Mouse (Mus musculus) regulatory T cell (primary cell): ENCODE data around the gene Otop1.

Experiments used
- in situ Hi-C: fragments of 300-600 bp; cut with MboI, MseI; formaldehyde crosslinking; loops from one replicate; pipeline ENCODE4 v1.15.1; 2025; ENCODE audit warnings: high pct_unique_total_duplicates

Otop1 gene

DNA sequence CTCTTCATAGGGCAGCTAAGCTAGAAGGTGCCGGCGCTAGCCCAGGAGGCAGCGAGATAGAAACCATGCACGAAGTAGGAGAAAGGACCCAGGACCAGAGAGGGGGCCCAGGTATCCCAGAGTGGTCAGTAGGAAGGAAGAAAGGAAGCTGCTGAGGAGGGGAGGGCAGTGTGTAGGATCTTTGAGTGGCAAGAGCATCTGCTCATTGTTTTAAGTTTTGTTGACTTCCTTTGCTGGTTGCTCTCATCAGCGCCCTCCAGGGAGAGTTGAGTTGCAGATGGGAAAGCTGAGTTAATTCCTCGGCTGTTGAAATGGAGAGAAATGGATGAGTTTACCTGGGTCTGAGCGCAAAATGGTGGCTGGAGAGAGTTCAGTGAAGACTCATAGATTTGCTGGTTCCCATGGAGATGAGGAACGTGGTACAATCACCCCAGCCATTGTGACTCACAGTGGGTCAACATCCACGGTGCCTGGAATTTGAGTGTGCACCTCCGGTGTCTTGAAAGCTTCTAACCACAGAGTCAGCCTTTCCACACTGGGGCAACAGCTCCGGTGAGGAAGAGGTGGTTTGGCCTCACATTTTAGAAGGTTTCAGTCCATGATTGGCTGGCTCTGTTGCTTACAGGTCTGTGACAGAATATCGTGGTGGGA lies 26.1 kb downstream of the Otop1 start:
- in situ Hi-C loops = loop anchor here (5.0 to 10.0 kb wide), 2 partner anchors 170 to 213 kb away; no protein-coding TSS in a partner anchor

DNA sequence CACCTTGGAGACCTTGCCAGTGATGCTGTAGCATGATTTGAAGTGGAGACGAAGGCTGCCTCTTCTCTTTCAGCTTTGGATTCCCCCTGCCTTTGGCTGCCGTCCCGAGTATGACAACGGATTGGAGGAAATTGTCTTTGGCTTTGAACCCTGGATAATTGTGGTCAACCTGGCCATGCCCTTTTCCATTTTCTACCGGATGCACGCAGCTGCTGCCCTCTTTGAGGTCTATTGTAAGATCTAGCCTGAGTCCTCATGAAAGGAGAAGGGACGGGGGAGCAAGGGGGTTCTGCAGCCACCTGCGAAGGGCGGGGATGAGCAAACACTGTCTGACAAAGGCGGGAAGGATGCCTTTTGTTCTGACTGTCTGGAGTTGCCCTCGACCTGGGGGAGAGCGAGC lies 26.9 kb downstream of the Otop1 start:
- in situ Hi-C loops = loop anchor here (5.0 to 10.0 kb wide), 2 partner anchors 170 to 212 kb away; no protein-coding TSS in a partner anchor

DNA sequence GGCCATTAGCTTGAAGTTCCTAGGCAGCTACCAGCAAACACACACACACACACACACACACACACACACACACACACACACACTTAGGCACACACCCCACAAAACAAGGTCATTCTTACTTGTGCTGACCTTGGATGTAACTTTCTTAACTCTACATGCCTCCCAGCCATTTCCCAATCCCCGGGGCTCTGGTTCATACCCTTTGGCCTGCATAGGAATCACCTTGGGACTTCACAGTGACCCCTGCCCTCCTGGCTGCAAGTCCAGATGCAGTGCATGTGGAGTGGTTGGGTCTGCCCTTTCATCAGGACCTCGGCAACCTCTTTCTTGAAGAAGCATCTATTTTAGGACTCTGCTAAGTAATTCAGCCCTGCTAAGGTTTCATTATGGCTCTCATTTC lies 29.5 kb downstream of the Otop1 start:
- in situ Hi-C loops = loop anchor here (10.0 kb wide), 1 partner anchor 210 kb away; no protein-coding TSS in a partner anchor

DNA sequence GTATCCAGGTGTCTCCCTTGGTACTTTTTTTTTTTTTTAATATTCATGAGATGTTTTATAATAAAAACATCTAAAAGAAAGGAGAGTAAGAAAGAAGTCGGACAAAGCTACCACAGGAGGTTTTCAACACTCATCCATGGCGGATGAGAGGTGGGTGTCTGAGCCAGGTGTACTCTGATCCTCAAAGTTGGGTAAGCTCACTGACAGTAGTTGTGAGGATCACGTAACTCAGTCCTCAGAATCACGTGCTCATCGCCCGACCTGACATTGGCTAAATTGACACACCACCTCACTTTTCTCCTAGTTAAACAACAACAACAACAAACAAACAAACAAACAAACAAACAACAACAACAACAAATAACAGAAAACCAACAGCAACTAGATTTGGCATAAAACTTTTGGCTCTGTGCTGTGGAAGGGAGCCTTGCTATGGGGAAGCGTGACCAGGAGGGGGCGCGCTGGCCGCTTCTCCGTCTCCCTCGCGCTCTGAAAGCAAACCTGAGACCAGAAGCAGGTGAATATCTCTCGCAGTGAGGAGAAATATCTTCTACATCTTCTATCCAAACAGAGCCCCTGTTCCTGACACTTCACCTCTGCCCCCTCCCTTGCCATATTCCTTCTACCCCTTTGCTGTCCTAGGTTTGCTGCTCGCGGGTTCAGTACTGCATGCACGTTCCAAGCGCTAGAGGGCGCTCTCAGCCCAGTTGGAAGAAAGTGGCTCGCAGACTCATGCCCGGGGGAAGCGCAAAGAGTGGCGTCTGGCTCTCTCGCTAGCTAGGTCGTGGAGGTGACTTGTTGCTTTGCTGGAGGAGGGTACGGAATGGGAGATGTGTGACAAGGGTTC lies 31.7 kb downstream of the Otop1 start:
- in situ Hi-C loops = loop anchor here (10.0 kb wide), 1 partner anchor 207 kb away; no protein-coding TSS in a partner anchor

DNA sequence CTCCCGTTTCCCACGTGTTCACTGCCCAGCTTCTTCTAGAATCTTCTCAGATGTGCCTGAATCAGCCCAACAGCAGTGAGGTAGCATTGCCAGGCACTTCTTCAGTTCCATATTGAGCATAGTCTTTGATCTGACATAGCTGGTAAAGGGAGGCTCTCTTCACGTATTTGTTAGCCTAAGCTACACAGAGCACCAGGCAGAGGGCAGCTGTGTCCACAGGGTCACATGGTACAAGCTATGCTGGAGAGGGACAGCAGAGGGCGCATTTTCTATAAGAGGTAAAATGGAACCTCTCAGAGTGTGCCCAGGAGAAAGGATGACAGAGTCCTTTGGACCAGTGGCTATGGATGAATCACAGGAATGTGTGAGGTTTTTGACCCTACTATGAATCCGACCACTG lies 33.1 kb downstream of the Otop1 start:
- in situ Hi-C loops = loop anchor here (10.0 kb wide), 1 partner anchor 206 kb away; no protein-coding TSS in a partner anchor

DNA sequence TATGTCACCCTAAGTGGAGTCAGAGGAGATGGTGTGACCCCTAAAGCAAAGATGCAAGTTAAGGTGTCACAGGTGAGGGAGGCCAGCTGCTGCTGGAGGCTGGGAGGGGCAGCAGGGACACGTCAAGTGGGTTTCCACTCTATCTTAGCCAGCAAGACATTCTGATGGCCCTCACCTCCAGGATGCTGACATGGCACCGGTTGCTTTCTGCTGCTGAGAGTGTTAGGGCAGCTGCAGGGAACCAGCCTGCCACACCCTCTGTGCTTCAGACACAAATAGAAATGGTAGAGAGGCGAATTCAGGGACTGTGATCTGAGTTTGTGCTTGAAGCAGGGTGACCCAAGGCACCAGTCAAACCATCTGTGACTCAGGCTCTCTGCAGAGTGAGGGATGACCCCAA lies 34.0 kb downstream of the Otop1 start:
- in situ Hi-C loops = loop anchor here (10.0 kb wide), 1 partner anchor 205 kb away; no protein-coding TSS in a partner anchor

DNA sequence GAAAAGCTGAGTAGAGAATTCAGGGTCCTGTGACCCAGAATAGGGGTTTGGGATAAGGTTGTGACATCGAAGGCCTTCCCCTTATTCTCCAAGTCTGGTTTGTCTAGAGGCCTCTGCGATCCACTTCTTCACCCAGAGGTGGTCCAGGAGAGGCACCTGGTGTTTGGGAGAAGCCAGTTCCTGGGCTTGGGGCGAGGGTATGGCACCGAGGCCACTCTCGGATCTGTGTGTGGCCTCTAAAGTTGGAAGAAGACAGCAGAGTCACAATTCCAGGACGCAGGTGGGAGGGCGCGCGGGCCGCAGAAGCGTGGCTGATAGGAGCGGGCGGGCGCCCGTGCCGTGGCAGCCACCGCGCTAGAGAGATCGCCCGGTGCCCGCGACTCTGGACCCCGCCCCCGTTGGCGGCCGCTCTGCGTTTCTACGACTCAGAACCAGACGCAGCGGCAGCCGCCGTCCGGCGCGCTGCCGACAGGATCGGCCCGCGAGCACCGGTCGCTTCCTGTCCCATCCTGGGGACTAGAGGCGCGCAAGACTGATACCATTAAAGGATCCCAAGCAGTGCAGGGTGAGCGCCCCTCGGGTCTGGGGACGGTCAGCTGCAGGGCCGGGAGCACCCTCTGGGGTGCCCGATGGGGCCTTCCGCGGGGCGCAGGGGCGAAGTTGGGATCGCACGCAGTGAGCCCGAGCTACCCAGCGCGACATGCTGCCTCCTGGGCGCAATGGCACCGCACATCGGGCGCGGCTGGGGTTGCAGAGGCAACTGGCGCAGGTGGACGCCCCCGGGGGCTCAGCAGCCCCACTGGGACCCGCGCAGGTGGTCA lies 43.4 kb downstream of the Otop1 start, which contains the start of gene Drd5:
Gene Drd5 (plus strand): TSS at position 402 of the 821 bp plus-strand sequence.
- in situ Hi-C loops = no loop called here

DNA sequence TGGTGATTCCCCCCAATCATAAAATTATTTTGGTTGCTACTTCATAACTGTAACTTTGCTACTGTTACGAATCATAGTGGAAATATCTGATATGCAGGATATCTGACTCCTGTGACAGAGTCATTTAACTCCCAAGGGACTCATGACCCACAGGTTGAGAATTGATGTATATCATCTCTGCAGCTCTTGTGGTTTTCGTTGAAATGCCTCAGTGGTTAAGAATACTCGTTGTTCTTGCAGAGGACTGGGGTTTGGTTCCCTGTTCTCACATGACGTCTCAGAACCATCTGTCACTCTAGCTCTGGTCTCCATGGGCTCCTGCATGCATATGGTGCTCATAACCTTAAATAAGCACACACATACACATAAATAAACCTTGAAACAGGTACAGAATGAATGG lies 57.6 kb downstream of the Otop1 start:
- in situ Hi-C loops = no loop called here

DNA sequence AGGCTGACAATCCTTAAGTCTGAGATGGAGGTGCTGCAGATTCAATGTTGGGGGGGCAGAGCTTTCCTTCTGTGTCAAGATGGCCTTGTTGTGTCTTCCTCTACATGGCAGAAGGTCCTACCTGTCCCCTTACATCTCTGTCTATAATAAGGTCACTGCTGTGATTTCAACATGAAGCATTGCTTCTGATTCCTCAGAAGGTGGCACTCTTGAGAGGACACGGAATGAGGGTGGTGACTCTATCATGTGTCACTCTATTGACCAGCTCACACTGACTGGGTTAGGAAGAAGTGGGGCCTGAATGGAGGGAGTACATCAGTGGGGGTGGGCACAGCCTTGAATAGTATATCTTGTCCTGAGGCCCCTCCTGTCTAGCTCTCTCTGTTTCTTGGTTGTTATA lies 58.8 kb downstream of the Otop1 start:
- in situ Hi-C loops = no loop called here

DNA sequence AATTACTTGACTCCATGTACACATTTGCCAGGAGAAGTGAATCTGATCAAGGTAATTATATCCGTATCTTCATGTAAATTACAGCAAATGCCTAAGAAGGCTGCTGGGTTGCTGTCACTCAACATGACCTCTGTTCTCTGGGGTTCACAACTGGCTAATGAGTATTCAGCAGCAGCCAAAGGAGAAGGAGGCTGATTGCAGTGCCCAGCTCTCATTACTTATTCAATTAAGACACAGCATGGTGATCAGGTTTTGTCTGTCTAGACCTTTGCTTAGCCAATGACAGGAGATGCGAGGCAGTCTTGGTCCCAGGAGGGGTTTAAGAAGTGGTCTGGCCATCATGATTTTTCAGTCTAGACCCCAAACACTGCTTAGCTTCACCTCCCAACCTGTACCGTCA lies 67.3 kb downstream of the Otop1 start:
- in situ Hi-C loops = no loop called here

DNA sequence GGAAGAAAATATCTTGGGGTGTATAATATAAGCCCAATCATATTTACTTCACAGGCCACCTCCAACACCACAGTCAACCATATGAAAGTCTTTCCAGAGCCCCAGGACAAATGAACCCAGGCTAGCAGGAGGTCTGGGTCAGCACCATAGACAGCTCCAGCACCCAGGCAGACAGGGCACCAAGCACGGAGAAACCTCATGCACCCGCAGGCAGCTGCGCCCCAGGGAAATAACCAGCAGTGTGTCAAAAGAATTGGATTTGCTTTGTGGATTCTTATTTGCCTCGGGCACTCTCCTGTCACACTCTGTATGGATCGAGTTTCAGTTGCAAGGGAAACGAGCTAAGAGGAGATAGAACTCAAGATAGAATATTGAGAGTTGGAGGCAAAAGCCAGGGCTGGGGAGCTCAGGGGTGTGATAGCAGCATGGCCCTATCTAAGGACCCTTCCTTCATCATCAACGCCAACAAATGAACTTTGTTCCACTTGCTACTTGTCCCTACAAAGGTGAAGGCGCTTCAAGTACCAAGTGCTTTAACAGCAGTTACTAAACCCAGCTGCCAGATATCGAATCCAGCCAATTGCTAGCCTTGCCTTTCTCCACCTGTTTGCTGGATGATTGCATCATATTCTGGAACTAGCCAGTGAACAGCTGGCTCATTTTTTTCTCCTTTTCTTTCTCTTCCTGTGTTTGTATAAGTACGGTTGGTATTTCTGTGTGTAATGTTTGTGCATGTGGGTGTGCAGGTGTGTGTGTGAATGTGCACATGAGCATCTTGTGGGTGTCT lies 71.1 kb downstream of the Otop1 start:
- in situ Hi-C loops = no loop called here

DNA sequence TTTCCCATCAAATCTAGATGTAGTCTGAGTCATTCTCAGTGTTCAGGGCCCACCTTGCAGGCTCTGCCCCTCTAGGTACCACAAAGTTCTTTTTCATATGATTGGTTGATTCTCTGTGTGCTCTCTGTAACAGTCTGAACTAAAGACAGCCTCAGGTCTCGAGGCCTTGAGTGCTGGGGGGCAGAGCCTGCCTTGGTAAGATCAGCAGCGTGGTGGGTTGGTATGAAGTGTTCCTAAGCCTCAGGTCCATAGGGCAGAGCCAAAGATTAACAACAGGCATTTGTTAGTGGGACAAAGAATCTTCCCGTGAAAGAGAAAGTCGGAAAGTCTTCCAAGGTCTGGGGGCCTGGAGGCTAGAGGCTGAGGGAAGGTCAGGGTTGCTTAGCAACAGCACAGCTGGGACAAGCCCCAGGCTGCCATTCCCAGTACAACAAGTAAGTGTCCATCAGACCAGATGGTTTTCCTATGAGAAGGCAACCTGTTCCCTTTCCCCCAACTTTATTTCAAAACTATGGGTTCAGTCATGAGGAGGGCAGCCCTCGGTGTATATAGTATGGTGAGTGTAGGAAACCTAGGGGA lies 74.7 kb downstream of the Otop1 start:
- in situ Hi-C loops = no loop called here
